Mouse (Mus musculus): ENCODE data around the gene Fam240b. TPM values are rescaled to one million over a fixed set of nuclear protein-coding genes. Genes with fewer than 3 reads are reported as not detected.
A peak's percentile ranks its signal among the peaks of the same experiment; 100 is the strongest.

Gene Fam240b
- total RNA-seq, 1 experiment from 2014 or later = not detected

- ATAC-seq (replicated peaks in 1 of 2; ENCODE audit: insufficient read depth in 1 of 2, low FRiP score in 2 of 2, low TSS enrichment in 1 of 2, low read depth in 1 of 2, poor library complexity in 2 of 2, severe bottlenecking in 2 of 2) = peak in 1 of 2 experiments; percentile 65; a peak in 2 of 4 replicates
These were observed 49.6 kb downstream of the Fam240b start for GRCm38 (mm10) chr13:64447947-64448346.

GRCm38 (mm10) chr13:64445254-64445920 is 52.2 kb downstream of the Fam240b start:
- ATAC-seq (replicated peaks in 1 of 2; ENCODE audit: insufficient read depth in 1 of 2, low FRiP score in 2 of 2, low TSS enrichment in 1 of 2, low read depth in 1 of 2, poor library complexity in 2 of 2, severe bottlenecking in 2 of 2) = no peak

GRCm38 (mm10) chr13:64443263-64443894 is 54.2 kb downstream of the Fam240b start:
- 0 out of 4 replicates have a peak, but pooled peaks of 1 of the 2 experiments have one; percentile 37 for ATAC-seq (replicated peaks in 1 of 2; ENCODE audit: insufficient read depth in 1 of 2, low FRiP score in 2 of 2, low TSS enrichment in 1 of 2, low read depth in 1 of 2, poor library complexity in 2 of 2, severe bottlenecking in 2 of 2)

- no peak for ATAC-seq (replicated peaks in 1 of 2; ENCODE audit: insufficient read depth in 1 of 2, low FRiP score in 2 of 2, low TSS enrichment in 1 of 2, low read depth in 1 of 2, poor library complexity in 2 of 2, severe bottlenecking in 2 of 2)
These were observed 57.0 kb downstream of the Fam240b start for GRCm38 (mm10) chr13:64440592-64440991.

GRCm38 (mm10) chr13:64439471-64439870 is 58.1 kb downstream of the Fam240b start:
- no peak for ATAC-seq (replicated peaks in 1 of 2; ENCODE audit: insufficient read depth in 1 of 2, low FRiP score in 2 of 2, low TSS enrichment in 1 of 2, low read depth in 1 of 2, poor library complexity in 2 of 2, severe bottlenecking in 2 of 2)

- ATAC-seq (replicated peaks in 1 of 2; ENCODE audit: insufficient read depth in 1 of 2, low FRiP score in 2 of 2, low TSS enrichment in 1 of 2, low read depth in 1 of 2, poor library complexity in 2 of 2, severe bottlenecking in 2 of 2) = peak; percentile 87 to 91
These were observed 58.6 kb downstream of the Fam240b start for GRCm38 (mm10) chr13:64438863-64439452.

- no peak for ATAC-seq (replicated peaks in 1 of 2; ENCODE audit: insufficient read depth in 1 of 2, low FRiP score in 2 of 2, low TSS enrichment in 1 of 2, low read depth in 1 of 2, poor library complexity in 2 of 2, severe bottlenecking in 2 of 2)
These were observed 59.8 kb downstream of the Fam240b start for GRCm38 (mm10) chr13:64437801-64438200.

- peak; percentile 94 for ATAC-seq (replicated peaks in 1 of 2; ENCODE audit: insufficient read depth in 1 of 2, low FRiP score in 2 of 2, low TSS enrichment in 1 of 2, low read depth in 1 of 2, poor library complexity in 2 of 2, severe bottlenecking in 2 of 2)
These were observed 65.3 kb downstream of the Fam240b start, which contains the start of gene Cdk20 for GRCm38 (mm10) chr13:64432017-64432995. Cdk20 (plus strand) TSS chr13:64432314.

Other genes starting within 250 kb of the Fam240b start
- 3.9 and 12.3 TPM in 2 replicates for gene Cdc14b, start 222.5 kb downstream of the Fam240b start, total RNA-seq (2017)
- gene Aaed1, start 185.1 kb downstream of the Fam240b start, total RNA-seq (2017) = 84.9 and 103 TPM in 2 replicates
- gene Ctsl, start 126.9 kb downstream of the Fam240b start, total RNA-seq (2017) = 84.4 and 135 TPM in 2 replicates
- gene Cdk20, start 65.5 kb downstream of the Fam240b start, total RNA-seq (2017) = 6.1 and 6.4 TPM in 2 replicates